Mouse (Mus musculus): ENCODE measurements around the gene Creb3l1. TPM values are rescaled to one million over a fixed set of nuclear protein-coding genes. Genes with fewer than 3 reads are reported as not detected.
A peak's percentile ranks its signal among the peaks of the same experiment; 100 is the strongest.

The Creb3l1 gene
- total RNA-seq, 2 experiments from 2014 or later = 2.5 to 3.7 TPM

- peak; percentile 46 to 53 for DNase-seq (ENCODE audit: low spot score in 2 of 2)
These were observed 17.1 kb downstream of the Creb3l1 start for GRCm38 (mm10) chr2:92006983-92007921.

GRCm38 (mm10) chr2:92006491-92006890 lies 17.8 kb downstream of the Creb3l1 start:
- no peak for DNase-seq (ENCODE audit: low spot score in 2 of 2)

- no peak for DNase-seq (ENCODE audit: low spot score in 2 of 2)
These were observed 19.7 kb downstream of the Creb3l1 start for GRCm38 (mm10) chr2:92004617-92005016.

GRCm38 (mm10) chr2:91997905-91998608 lies 26.2 kb downstream of the Creb3l1 start:
- no peak for DNase-seq (ENCODE audit: low spot score in 2 of 2)

- no peak for DNase-seq (ENCODE audit: low spot score in 2 of 2)
These were observed 28.3 kb downstream of the Creb3l1 start for GRCm38 (mm10) chr2:91996006-91996405.

GRCm38 (mm10) chr2:91993409-91993808 lies 30.9 kb downstream of the Creb3l1 start:
- DNase-seq (ENCODE audit: low spot score in 2 of 2) = no peak

GRCm38 (mm10) chr2:91989750-91990149 lies 34.6 kb downstream of the Creb3l1 start:
- no peak for DNase-seq (ENCODE audit: low spot score in 2 of 2)

GRCm38 (mm10) chr2:91987542-91987941 lies 36.8 kb downstream of the Creb3l1 start:
- DNase-seq (ENCODE audit: low spot score in 2 of 2) = peak; percentile 69 to 89

- DNase-seq (ENCODE audit: low spot score in 2 of 2) = no peak
These were observed 38.2 kb downstream of the Creb3l1 start for GRCm38 (mm10) chr2:91986071-91986470.

- DNase-seq (ENCODE audit: low spot score in 2 of 2) = no peak
These were observed 39.3 kb downstream of the Creb3l1 start for GRCm38 (mm10) chr2:91984906-91985525.

GRCm38 (mm10) chr2:91984439-91984838 lies 39.9 kb downstream of the Creb3l1 start:
- DNase-seq (ENCODE audit: low spot score in 2 of 2) = no peak

- no peak for DNase-seq (ENCODE audit: low spot score in 2 of 2)
These were observed 43.5 kb downstream of the Creb3l1 start for GRCm38 (mm10) chr2:91980830-91981229.

GRCm38 (mm10) chr2:91980245-91980644 lies 44.1 kb downstream of the Creb3l1 start:
- no peak for DNase-seq (ENCODE audit: low spot score in 2 of 2)

GRCm38 (mm10) chr2:91978547-91978946 lies 45.8 kb downstream of the Creb3l1 start:
- DNase-seq (ENCODE audit: low spot score in 2 of 2) = no peak

GRCm38 (mm10) chr2:91977960-91978359 lies 46.3 kb downstream of the Creb3l1 start:
- no peak for DNase-seq (ENCODE audit: low spot score in 2 of 2)

GRCm38 (mm10) chr2:91975581-91976541 lies 48.4 kb downstream of the Creb3l1 start, which contains the start of gene Dgkz:
Gene Dgkz, minus strand, starts transcription at chr2:91975864.
- no peak for DNase-seq (ENCODE audit: low spot score in 2 of 2)

GRCm38 (mm10) chr2:91973416-91974135 lies 50.7 kb downstream of the Creb3l1 start:
- no peak for DNase-seq (ENCODE audit: low spot score in 2 of 2)

- no peak for DNase-seq (ENCODE audit: low spot score in 2 of 2)
These were observed 52.2 kb downstream of the Creb3l1 start for GRCm38 (mm10) chr2:91972121-91972566.

GRCm38 (mm10) chr2:91971231-91972097 lies 52.8 kb downstream of the Creb3l1 start:
- DNase-seq (ENCODE audit: low spot score in 2 of 2) = peak in 1 of 2 experiments; percentile 67

Measured in layer of hippocampus, adult 18-20 months (tissue).